Mouse (Mus musculus): ENCODE results near the gene Lhx8.

DNA sequence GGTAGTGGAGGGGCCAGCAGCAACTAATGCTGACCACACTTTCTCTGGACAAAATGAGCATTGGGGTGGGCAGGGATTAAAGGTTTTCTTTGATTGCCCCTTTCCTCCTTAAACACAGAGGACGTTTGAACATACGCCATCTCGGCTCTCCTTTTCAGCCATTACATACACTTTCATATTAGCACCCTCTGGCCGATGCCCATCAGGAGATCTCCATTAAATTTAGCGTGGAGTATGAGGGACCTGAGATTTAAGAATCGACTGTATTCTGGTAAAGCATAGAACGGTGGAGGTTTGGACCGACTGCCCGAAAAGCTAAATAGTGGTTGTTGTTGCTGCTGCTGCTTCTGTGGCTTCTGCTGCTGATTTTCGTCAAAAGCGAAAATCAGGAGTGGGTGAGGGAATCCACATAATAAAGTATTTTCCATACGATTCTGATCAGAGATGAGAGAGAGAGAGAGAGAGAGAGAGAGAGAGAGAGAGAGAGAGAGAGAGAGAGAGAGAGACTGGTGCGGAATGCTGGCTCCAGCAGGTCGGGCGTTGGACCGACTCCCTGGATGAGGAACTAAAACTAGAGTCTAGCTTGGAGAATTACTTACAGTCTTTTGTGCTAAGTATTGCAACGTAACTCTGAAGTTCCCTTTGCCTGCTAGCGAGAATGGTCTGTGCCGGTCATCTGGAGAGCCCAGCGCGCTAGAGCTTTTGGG, 1.2 kb upstream of the Lhx8 start:
- TF ChIP-seq EP300 (IDR thresholded peaks at IDR 0.05; ENCODE audit: low read depth): no peak
- TF ChIP-seq CTCF (IDR thresholded peaks at IDR 0.05; ENCODE audit: low read depth): no peak

Data from liver, postnatal 0 days (tissue).